Mouse (Mus musculus) olfactory bulb, adult 2 months (tissue): ENCODE results near the gene Tmem108.

Experiments used
- CTCF ChIP-seq: fragments of 200-500 bp; IDR thresholded peaks from 2 replicates; pipeline ENCODE4 v1.5.1; 2012; ENCODE audit warnings: low read depth, mild to moderate bottlenecking, low read length, moderate library complexity; ENCODE audit not compliant: insufficient read depth
- POLR2A ChIP-seq: fragments of 200-500 bp; IDR thresholded peaks from 2 replicates; pipeline ENCODE4 v1.6.1; 2012; ENCODE audit warnings: mild to moderate bottlenecking, low read depth, low read length, moderate library complexity; ENCODE audit not compliant: insufficient read depth

DNA sequence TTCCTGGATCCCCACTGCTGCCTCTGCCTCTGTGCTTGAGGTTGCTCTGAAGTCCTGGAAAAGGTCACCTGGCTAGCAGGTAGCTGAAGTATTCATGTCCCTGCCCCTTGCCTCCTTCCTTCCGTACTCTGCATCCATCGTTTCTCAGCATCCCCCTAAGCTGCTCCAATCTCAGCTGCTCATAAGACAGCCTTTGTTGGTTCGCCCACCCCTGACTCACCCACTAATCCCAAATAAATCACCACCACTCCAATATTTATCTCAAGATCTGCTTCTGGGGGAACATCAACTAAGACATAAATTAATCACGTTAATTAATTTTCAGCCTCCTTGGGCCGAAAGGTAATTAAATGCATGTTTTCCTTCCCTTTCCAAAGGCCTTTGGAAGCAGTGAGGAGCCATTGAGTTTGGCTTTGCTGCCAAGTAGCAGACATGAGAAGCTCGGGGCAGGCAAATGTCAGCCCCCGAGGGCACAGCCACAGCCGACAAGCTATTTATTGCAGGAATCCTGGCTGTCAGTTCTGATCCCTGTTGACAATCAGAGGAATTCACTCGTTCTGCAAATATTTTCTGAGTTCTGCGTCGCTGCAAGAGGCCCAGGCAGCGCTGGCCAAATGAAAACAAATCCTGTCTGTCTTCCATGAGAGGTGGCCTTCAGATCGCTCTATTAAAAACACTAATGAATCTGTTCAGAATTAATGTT, 318.4 kb downstream of the Tmem108 start:
- no peak for TF ChIP-seq CTCF
- TF ChIP-seq POLR2A: no peak
